Mouse (Mus musculus) heart, embryonic 10.5 days (tissue): Measurements from ENCODE around the gene Camkk1. TPM values are rescaled to one million over a fixed set of nuclear protein-coding genes. Genes with fewer than 3 reads are reported as not detected.

Experiments used
- DNase-seq: peaks from one replicate; pipeline ENCODE4 v3.0.0-alpha.2; 2017; ENCODE audit warnings: low spot score
- H3K27ac ChIP-seq: fragments of 300-500 bp; sonication (generic); 2 replicates; pipeline ENCODE4 v1.5.1; 2016; ENCODE audit warnings: mild to moderate bottlenecking
- H3K27me3 ChIP-seq: fragments of 300-500 bp; sonication (generic); 2 replicates; pipeline ENCODE4 v1.6.1; 2016; ENCODE audit warnings: mild to moderate bottlenecking; ENCODE audit not compliant: poor library complexity, insufficient read depth, severe bottlenecking
- H3K36me3 ChIP-seq: fragments of 300-500 bp; sonication (generic); 2 replicates; pipeline ENCODE4 v1.6.1; 2016; ENCODE audit warnings: mild to moderate bottlenecking, moderate library complexity
- H3K4me1 ChIP-seq: fragments of 300-500 bp; sonication (generic); 2 replicates; pipeline ENCODE4 v1.6.1; 2016; ENCODE audit warnings: mild to moderate bottlenecking
- H3K4me3 ChIP-seq: fragments of 300-500 bp; sonication (generic); 2 replicates; pipeline ENCODE4 v1.5.1; 2016; ENCODE audit warnings: mild to moderate bottlenecking, moderate library complexity
- H3K9me3 ChIP-seq: fragments of 300-500 bp; sonication (generic); 2 replicates; pipeline ENCODE4 v1.6.1; 2016; ENCODE audit warnings: mild to moderate bottlenecking, moderate library complexity
- WGBS: fragments of 180-500 bp; shearing (Covaris S2); methylation state at CpG from one replicate; pipeline ENCODE4 v1.1.7; 2016; 5-methylcytosine and 5-hydroxymethylcytosine counted together
- polyA plus RNA-seq: library from polyadenylated mRNA; unstranded; fragments of >200 nt; fragmentation: Nextera tagmentation; extraction: Ambion mirVana; gene quantifications from 2 replicates; pipeline ENCODE4 v1.2.1, GENCODE M21; 2016

Gene Camkk1
- 2.2 and 3.4 TPM in 2 replicates for polyA plus RNA-seq

- Histone ChIP-seq H3K4me3 (peak within 1 kb of the TSS; percentile 79), H3K27me3 (peaks cover 86% of the 10 kb centered on the region), H3K9me3 (no peaks in the 10 kb centered on the region), H3K36me3 (no peaks in the 10 kb centered on the region), H3K27ac (peak within 1 kb of the TSS; percentile 73), H3K4me1 (peaks cover 32% of the 10 kb centered on the region)
- under 1% methylated on average over 57 of the region's 57 CpGs for WGBS
- DNase-seq, result peak; percentile 94
Observed at GRCm38 (mm10) chr11:73018471-73019146, at the start of gene Camkk1. Gene Camkk1, plus strand, starts transcription at chr11:73019008.

GRCm38 (mm10) chr11:72974995-72975503 is 43.8 kb upstream of the Camkk1 start:
- H3K9me3 ChIP-seq, result no peaks in the 10 kb centered on the region
- peaks cover 48% of the 10 kb centered on the region for H3K27me3 ChIP-seq
- WGBS, result 78% methylated on average over 13 of the region's 13 CpGs
- H3K4me3 ChIP-seq, result no peak overlapping the region
- no peak for DNase-seq
- H3K36me3 ChIP-seq, result no peaks in the 10 kb centered on the region
- peaks cover 4% of the 10 kb centered on the region; the same call in 1 of the 2 replicates for H3K4me1 ChIP-seq
- no peak overlapping the region for H3K27ac ChIP-seq

GRCm38 (mm10) chr11:72982516-72982915 is 36.3 kb upstream of the Camkk1 start:
- Histone ChIP-seq H3K27me3 (peaks cover 12% of the 10 kb centered on the region; the same call in 1 of the 2 replicates), H3K4me3 (no peak overlapping the region), H3K9me3 (no peaks in the 10 kb centered on the region), H3K27ac (no peak overlapping the region), H3K4me1 (peaks cover 12% of the 10 kb centered on the region; the same call in 1 of the 2 replicates), H3K36me3 (no peaks in the 10 kb centered on the region)
- WGBS, result 85% methylated on average over 9 of the region's 9 CpGs
- DNase-seq, result no peak

- WGBS, result 45% methylated on average over 5 of the region's 5 CpGs
- H3K4me1 ChIP-seq, result peaks cover 20% of the 10 kb centered on the region
- peaks cover 4% of the 10 kb centered on the region; the same call in 1 of the 2 replicates for H3K27me3 ChIP-seq
- no peaks in the 10 kb centered on the region for H3K36me3 ChIP-seq
- no peak overlapping the region for H3K27ac ChIP-seq
- H3K9me3 ChIP-seq, result no peaks in the 10 kb centered on the region
- no peak for DNase-seq
- H3K4me3 ChIP-seq, result no peak overlapping the region
Observed at GRCm38 (mm10) chr11:72983283-72983682, 35.5 kb upstream of the Camkk1 start.

- Histone ChIP-seq H3K36me3 (no peaks in the 10 kb centered on the region), H3K27me3 (no peaks in the 10 kb centered on the region), H3K4me1 (peaks cover 47% of the 10 kb centered on the region), H3K9me3 (no peaks in the 10 kb centered on the region), H3K4me3 (no peak overlapping the region), H3K27ac (no peak overlapping the region)
- DNase-seq, result no peak
- WGBS, result 71% methylated on average over 5 of the region's 5 CpGs
Observed at GRCm38 (mm10) chr11:72986745-72987144, 32.1 kb upstream of the Camkk1 start.

- Histone ChIP-seq H3K27ac (no peak overlapping the region), H3K9me3 (no peaks in the 10 kb centered on the region), H3K4me1 (peaks cover 52% of the 10 kb centered on the region), H3K27me3 (no peaks in the 10 kb centered on the region), H3K4me3 (no peak overlapping the region), H3K36me3 (no peaks in the 10 kb centered on the region)
- DNase-seq, result no peak
- 63% methylated on average over 5 of the region's 5 CpGs for WGBS
Observed at GRCm38 (mm10) chr11:72987234-72987633, 31.6 kb upstream of the Camkk1 start.

- H3K9me3 ChIP-seq, result no peaks in the 10 kb centered on the region
- no peaks in the 10 kb centered on the region for H3K27me3 ChIP-seq
- DNase-seq, result no peak
- 40% methylated on average over 5 of the region's 5 CpGs for WGBS
- peaks cover 54% of the 10 kb centered on the region for H3K4me1 ChIP-seq
- H3K27ac ChIP-seq, result no peak overlapping the region
- no peak overlapping the region for H3K4me3 ChIP-seq
- no peaks in the 10 kb centered on the region for H3K36me3 ChIP-seq
Observed at GRCm38 (mm10) chr11:72987807-72988206, 31.0 kb upstream of the Camkk1 start.

- Histone ChIP-seq H3K27ac (peak overlapping the region; percentile 59; the same call in 1 of the 2 replicates), H3K36me3 (no peaks in the 10 kb centered on the region), H3K27me3 (no peaks in the 10 kb centered on the region), H3K4me1 (peaks cover 54% of the 10 kb centered on the region), H3K9me3 (no peaks in the 10 kb centered on the region), H3K4me3 (no peak overlapping the region)
- no peak for DNase-seq
- 78% methylated on average over 6 of the region's 6 CpGs for WGBS
Observed at GRCm38 (mm10) chr11:72989044-72989443, 29.8 kb upstream of the Camkk1 start.

- Histone ChIP-seq H3K27me3 (no peaks in the 10 kb centered on the region), H3K4me1 (peaks cover 54% of the 10 kb centered on the region), H3K9me3 (no peaks in the 10 kb centered on the region), H3K4me3 (no peak overlapping the region), H3K27ac (peak overlapping the region; percentile 31), H3K36me3 (no peaks in the 10 kb centered on the region)
- DNase-seq, result no peak
- WGBS, result 68% methylated on average over 9 of the region's 9 CpGs
Observed at GRCm38 (mm10) chr11:72990688-72991087, 28.1 kb upstream of the Camkk1 start.

GRCm38 (mm10) chr11:72991961-72992360 is 26.8 kb upstream of the Camkk1 start:
- no peaks in the 10 kb centered on the region for H3K36me3 ChIP-seq
- WGBS, result 52% methylated on average over 9 of the region's 9 CpGs
- no peak for DNase-seq

GRCm38 (mm10) chr11:72996346-72996745 is 22.5 kb upstream of the Camkk1 start:
- no peaks in the 10 kb centered on the region for H3K9me3 ChIP-seq
- peaks cover 1% of the 10 kb centered on the region; the same call in 1 of the 2 replicates for H3K27me3 ChIP-seq
- DNase-seq, result no peak
- H3K4me1 ChIP-seq, result peaks cover 28% of the 10 kb centered on the region
- WGBS, result 84% methylated on average over 6 of the region's 6 CpGs
- no peak overlapping the region for H3K27ac ChIP-seq
- H3K4me3 ChIP-seq, result no peak overlapping the region
- no peaks in the 10 kb centered on the region for H3K36me3 ChIP-seq

More at GRCm38 (mm10) chr11:72991961-72992360, 26.8 kb upstream of the Camkk1 start:
- Histone ChIP-seq H3K4me1 (peaks cover 52% of the 10 kb centered on the region), H3K9me3 (no peaks in the 10 kb centered on the region), H3K4me3 (no peak overlapping the region), H3K27me3 (no peaks in the 10 kb centered on the region), H3K27ac (peak overlapping the region; percentile 64)

- Histone ChIP-seq H3K9me3 (no peaks in the 10 kb centered on the region), H3K27ac (no peak overlapping the region), H3K36me3 (no peaks in the 10 kb centered on the region), H3K27me3 (peaks cover 4% of the 10 kb centered on the region; the same call in 1 of the 2 replicates), H3K4me3 (no peak overlapping the region), H3K4me1 (peaks cover 26% of the 10 kb centered on the region)
- 83% methylated on average over 2 of the region's 2 CpGs for WGBS
- no peak for DNase-seq
Observed at GRCm38 (mm10) chr11:72996781-72997180, 22.0 kb upstream of the Camkk1 start.

GRCm38 (mm10) chr11:72997529-72998326 is 21.1 kb upstream of the Camkk1 start:
- peaks cover 19% of the 10 kb centered on the region for H3K4me1 ChIP-seq
- no peaks in the 10 kb centered on the region for H3K36me3 ChIP-seq
- peaks cover 4% of the 10 kb centered on the region; the same call in 1 of the 2 replicates for H3K27me3 ChIP-seq
- no peaks in the 10 kb centered on the region for H3K9me3 ChIP-seq
- DNase-seq, result no peak
- no peak overlapping the region for H3K27ac ChIP-seq
- H3K4me3 ChIP-seq, result no peak overlapping the region
- WGBS, result 47% methylated on average over 13 of the region's 13 CpGs
